Comparison of ENCODE assay signal across 19 mouse cellular contexts in the genomic region with DNA sequence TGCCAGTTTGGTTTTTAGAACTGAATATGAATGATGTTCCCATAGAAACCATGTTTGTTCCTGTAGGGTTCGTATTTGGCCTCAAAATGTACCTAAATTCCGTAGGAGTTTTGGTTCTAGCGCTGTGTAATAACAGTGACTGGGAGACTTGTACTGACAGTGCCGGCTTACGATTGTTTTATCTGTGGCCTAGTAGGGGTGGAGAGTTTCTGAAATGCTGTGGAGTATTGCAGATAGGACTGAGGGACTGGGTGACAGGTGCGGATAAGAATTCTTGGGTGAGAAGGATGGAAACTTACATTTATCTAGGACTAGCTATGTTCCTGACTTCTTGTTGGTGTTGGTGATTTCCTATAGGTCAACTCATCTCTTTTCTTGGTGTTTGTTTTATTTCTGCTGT. TPM values are rescaled to one million over a fixed set of nuclear protein-coding genes. Genes with fewer than 3 reads are reported as not detected.
DNase-seq lines count a peak whose midpoint lies in the region; ATAC-seq lines count a peak whose summit lies in the region.
"Had no signal": no experiment of that assay in that cellular context is flagged by ENCODE, and none has a peak within 500 bp of the region (broad histone marks: within the 10 kb centered on the region; RNA-seq: fewer than 3 reads in every experiment).

No protein-coding gene starts in this region.

- no peak overlapping the region for H3K4me3 ChIP-seq in kidney, embryonic 15.5 days (replicated peaks)
- peak overlapping the region; percentile 31 for H3K4me3 ChIP-seq in liver, embryonic 11.5 days (ENCODE audit: low read depth, low read length)
- H3K4me3 ChIP-seq: embryonic facial prominence, embryonic 12.5 days; forebrain, embryonic 12.5 days; midbrain, embryonic 12.5 days; myocyte had no signal

- peaks cover 35% of the 10 kb centered on the region for H3K4me1 ChIP-seq in kidney, embryonic 15.5 days
- peaks cover 64% of the 10 kb centered on the region for H3K4me1 ChIP-seq in liver, embryonic 11.5 days (replicated peaks; ENCODE audit: control insufficient read depth, insufficient read depth, low read length)

- peak; percentile 44; the same call in 1 of the 2 replicates for ATAC-seq in kidney, embryonic 15.5 days (replicated peaks; ENCODE audit: low FRiP score)
- peak; percentile 89 for ATAC-seq in liver, embryonic 11.5 days (replicated peaks; ENCODE audit: low FRiP score)
- peak; percentile 85 for ATAC-seq in megakaryocyte-erythroid progenitor cell, adult 5-6 weeks (replicated peaks; ENCODE audit: low FRiP score, low TSS enrichment, poor library complexity, severe bottlenecking)
- ATAC-seq: hindbrain, embryonic 16.5 days had no signal

- H3K9ac ChIP-seq in kidney, embryonic 15.5 days = no peak overlapping the region
- H3K9ac ChIP-seq in liver, embryonic 11.5 days (ENCODE audit: low read depth, low read length) = peak overlapping the region; percentile 68
- H3K9ac ChIP-seq: embryonic facial prominence, embryonic 12.5 days; forebrain, embryonic 12.5 days; midbrain, embryonic 12.5 days had no signal

- peaks cover 7% of the 10 kb centered on the region for H3K9me3 ChIP-seq in kidney, embryonic 15.5 days (replicated peaks)
- H3K9me3 ChIP-seq in liver, embryonic 11.5 days (ENCODE audit: control insufficient read depth, low read length) = no peaks in the 10 kb centered on the region
- H3K9me3 ChIP-seq: embryonic facial prominence, embryonic 12.5 days; G1E had no signal

- DNase-seq in kidney, postnatal 25 days = no peak
- DNase-seq in c-Kit-positive CD71-positive TER-119-negative erythroid progenitor cells, embryonic 14.5 days (ENCODE audit: low read depth) = peak; percentile 86
- DNase-seq in liver, embryonic 11.5 days (ENCODE audit: low spot score) = no peak
- DNase-seq in embryo, embryonic 10.5 days (ENCODE audit: low spot score) = no peak
- no peak for DNase-seq in retina, embryonic 14.5 days (ENCODE audit: low spot score)
- DNase-seq in urinary bladder, adult 18-20 months (ENCODE audit: low spot score in 2 of 2) = no peak
- DNase-seq: adrenal gland, adult 8-10 months; cerebellum, postnatal 10 days; heart, postnatal 36 days; lung, postnatal 10 days; right cerebral cortex, postnatal 14 days had no signal

- H3K36me3 ChIP-seq in kidney, embryonic 15.5 days = peaks cover 28% of the 10 kb centered on the region
- peaks cover 7% of the 10 kb centered on the region; the same call in 1 of the 2 replicates for H3K36me3 ChIP-seq in liver, embryonic 11.5 days (ENCODE audit: control insufficient read depth, insufficient read depth, low read length)

- H3K27ac ChIP-seq in kidney, embryonic 15.5 days = no peak overlapping the region
- H3K27ac ChIP-seq in liver, embryonic 11.5 days (ENCODE audit: low read depth, low read length) = peak overlapping the region; percentile 98
- H3K27ac ChIP-seq: embryonic facial prominence, embryonic 12.5 days; forebrain, embryonic 12.5 days; midbrain, embryonic 12.5 days had no signal

- no peaks in the 10 kb centered on the region for H3K27me3 ChIP-seq in kidney, embryonic 15.5 days
- H3K27me3 ChIP-seq in liver, embryonic 11.5 days (replicated peaks; ENCODE audit: control insufficient read depth, insufficient read depth, low read length) = no peaks in the 10 kb centered on the region
- H3K27me3 ChIP-seq: embryonic facial prominence, embryonic 12.5 days; forebrain, embryonic 12.5 days; midbrain, embryonic 12.5 days had no signal

- no peak overlapping the region for H3K4me2 ChIP-seq in kidney, embryonic 15.5 days
- peak overlapping the region; percentile 78 for H3K4me2 ChIP-seq in liver, embryonic 11.5 days
- H3K4me2 ChIP-seq: embryonic facial prominence, embryonic 12.5 days; forebrain, embryonic 12.5 days; midbrain, embryonic 12.5 days had no signal

- WGBS in kidney, embryonic 15.5 days = 90% methylated on average over 6 of the region's 6 CpGs
- WGBS in liver, embryonic 11.5 days = 44% methylated on average over 6 of the region's 6 CpGs

RNA-seq across cellular contexts. Expression of a gene that starts 13.4 kb away (rescaled TPM):
- 21.3 and 21.6 TPM in 2 replicates for polyA plus RNA-seq in kidney, embryonic 15.5 days (2015; fragmentation: Nextera tagmentation; extraction: Ambion mirVana)
- 49.1 and 57.4 TPM in 2 replicates for polyA plus RNA-seq in liver, embryonic 11.5 days (2014; fragmentation: Nextera tagmentation; extraction: Ambion mirVana)
- 78.1 and 82.8 TPM in 2 replicates for total RNA-seq in megakaryocyte-erythroid progenitor cell, adult 5-6 weeks (2014; fragmentation: Nextera tagmentation)
- total RNA-seq in megakaryocyte-erythroid progenitor cell, adult 5-6 weeks (2017) = 103 and 106 TPM in 2 replicates
